Mouse (Mus musculus) forebrain, embryonic 11.5 days (tissue): ENCODE data around the gene Tbx10. TPM values are rescaled to one million over a fixed set of nuclear protein-coding genes. Genes with fewer than 3 reads are reported as not detected.
"Not testable (repeated sequence)": the region's sequence is repeated elsewhere in the genome, so short reads cannot be mapped to it uniquely, and the experiment has no call there.

Experiments used
- ATAC-seq: fragments of 200-750 bp; cut with Nextera tagmentation; replicated peaks from 2 replicates; pipeline ENCODE4 v1.8.0; 2017; ENCODE audit warnings: moderate TSS enrichment; ENCODE audit not compliant: low FRiP score
- DNase-seq: peaks from one replicate; pipeline ENCODE4 v3.0.0-alpha.2; 2017; ENCODE audit warnings: low spot score
- H3K27ac ChIP-seq: fragments of 300-500 bp; sonication (generic); 2 replicates; pipeline ENCODE4 v1.5.1; 2014; ENCODE audit warnings: low read depth, low read length
- H3K27me3 ChIP-seq: fragments of 300-500 bp; sonication (generic); 2 replicates; pipeline ENCODE4 v1.6.1; 2014; ENCODE audit warnings: mild to moderate bottlenecking, low read length, mixed read lengths; ENCODE audit not compliant: control insufficient read depth, insufficient read depth
- H3K36me3 ChIP-seq: fragments of 300-500 bp; sonication (generic); 2 replicates; pipeline ENCODE4 v1.6.1; 2014; ENCODE audit warnings: mild to moderate bottlenecking, low read length, moderate library complexity, mixed read lengths; ENCODE audit not compliant: control insufficient read depth, insufficient read depth
- H3K4me1 ChIP-seq: fragments of 300-500 bp; sonication (generic); replicated peaks from 2 replicates; pipeline ENCODE4 v1.6.1; 2014; ENCODE audit warnings: low read length, mixed read lengths; ENCODE audit not compliant: control insufficient read depth, insufficient read depth
- H3K4me2 ChIP-seq: fragments of 300-500 bp; sonication (generic); 2 replicates; pipeline ENCODE4 v1.6.1; 2014; ENCODE audit warnings: low read depth, mild to moderate bottlenecking, low read length, moderate library complexity, mixed read lengths; ENCODE audit not compliant: severe bottlenecking
- H3K4me3 ChIP-seq: fragments of 300-500 bp; sonication (generic); 2 replicates; pipeline ENCODE4 v1.5.1; 2014; ENCODE audit warnings: low read depth, low read length
- H3K9ac ChIP-seq: fragments of 300-500 bp; sonication (generic); 2 replicates; pipeline ENCODE4 v1.6.1; 2014; ENCODE audit warnings: low read length
- H3K9me3 ChIP-seq: fragments of 300-500 bp; sonication (generic); 2 replicates; pipeline ENCODE4 v1.6.1; 2016; ENCODE audit warnings: low read length, mixed read lengths; ENCODE audit not compliant: control insufficient read depth
- WGBS: fragments of 180-500 bp; shearing (Covaris S2); extraction: QIAGEN DNeasy Blood & Tissue Kit; methylation state at CpG from one replicate; pipeline ENCODE4 v1.1.7; 2014; 5-methylcytosine and 5-hydroxymethylcytosine counted together
- polyA plus RNA-seq: library from polyadenylated mRNA; unstranded; fragments of >200 nt; fragmentation: Nextera tagmentation; extraction: Ambion mirVana; gene quantifications from 2 replicates; pipeline ENCODE4 v1.2.1, GENCODE M21; 2014

Gene Tbx10
- polyA plus RNA-seq, 1 experiment from 2014 or later = not detected

DNA sequence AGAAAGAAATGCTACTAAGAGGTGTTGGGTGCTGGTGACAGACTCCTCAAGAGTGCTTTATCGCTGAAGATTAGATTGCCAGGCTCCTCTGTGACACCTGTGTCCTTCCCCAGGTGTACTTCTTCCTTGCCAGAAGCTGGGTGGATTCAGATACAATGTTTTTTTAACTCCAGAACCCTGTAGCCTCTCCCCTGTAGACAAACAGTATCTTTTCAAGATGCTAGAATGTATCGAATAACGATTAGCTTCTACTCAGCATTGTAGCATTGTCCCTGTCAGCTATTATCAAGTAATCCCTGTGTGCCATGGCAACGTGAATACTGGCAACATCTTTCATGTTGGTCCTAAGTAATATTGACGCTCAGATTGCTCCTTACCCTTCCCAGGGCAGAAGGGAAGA, 41.2 kb downstream of the Tbx10 start:
- Histone ChIP-seq H3K27me3 (no peaks in the 10 kb centered on the region), H3K9me3 (no peaks in the 10 kb centered on the region), H3K4me2 (no peak overlapping the region), H3K4me3 (no peak overlapping the region), H3K27ac (no peak overlapping the region), H3K9ac (no peak overlapping the region), H3K4me1 (peaks cover 5% of the 10 kb centered on the region), H3K36me3 (no peaks in the 10 kb centered on the region; the same call in 1 of the 2 replicates)
- WGBS = 68% methylated on average over 5 of the region's 5 CpGs
- ATAC-seq = no peak
- no peak for DNase-seq

GRCm38 (mm10) chr19:4036327-4037045, 43.9 kb downstream of the Tbx10 start:
- no peaks in the 10 kb centered on the region; the same call in 1 of the 2 replicates for H3K36me3 ChIP-seq
- no peak overlapping the region for H3K4me2 ChIP-seq
- H3K27ac ChIP-seq = no peak overlapping the region

GRCm38 (mm10) chr19:4037154-4037787, 44.7 kb downstream of the Tbx10 start:
- ATAC-seq = peak; percentile 42; the same call in 1 of the 2 replicates
- 28% methylated on average over 7 of the region's 8 CpGs for WGBS
- H3K4me2 ChIP-seq = peak overlapping the region; percentile 72

More at GRCm38 (mm10) chr19:4036327-4037045, 43.9 kb downstream of the Tbx10 start:
- Histone ChIP-seq H3K27me3 (no peaks in the 10 kb centered on the region), H3K9me3 (no peaks in the 10 kb centered on the region), H3K4me1 (peaks cover 5% of the 10 kb centered on the region), H3K4me3 (no peak overlapping the region), H3K9ac (no peak overlapping the region)
- ATAC-seq (no peak), DNase-seq (no peak)
- 86% methylated on average over 12 of the region's 12 CpGs for WGBS

GRCm38 (mm10) chr19:4037788-4038232, 45.3 kb downstream of the Tbx10 start, which contains the start of gene Gstp1:
Gene Gstp1, minus strand, starts transcription at chr19:4037985.
- H3K9ac ChIP-seq = peak within 1 kb of the TSS; percentile 81
- no peak within 1 kb of the TSS for H3K27ac ChIP-seq
- peak within 1 kb of the TSS; percentile 59 for H3K4me3 ChIP-seq
- H3K4me1 ChIP-seq = peaks cover 5% of the 10 kb centered on the region
- no peaks in the 10 kb centered on the region for H3K27me3 ChIP-seq
- ATAC-seq (peak; percentile 85), DNase-seq (peak; percentile 88)
- WGBS = under 1% methylated on average over 26 of the region's 26 CpGs
- H3K36me3 ChIP-seq = no peaks in the 10 kb centered on the region; the same call in 1 of the 2 replicates
- no peaks in the 10 kb centered on the region for H3K9me3 ChIP-seq
- peak within 1 kb of the TSS; percentile 72 for H3K4me2 ChIP-seq

More at GRCm38 (mm10) chr19:4037154-4037787, 44.7 kb downstream of the Tbx10 start:
- not testable (repeated sequence) for DNase-seq, H3K4me1 ChIP-seq, H3K36me3 ChIP-seq, H3K27ac ChIP-seq, H3K27me3 ChIP-seq, H3K9me3 ChIP-seq
- peak overlapping the region; percentile 59 for H3K4me3 ChIP-seq
- H3K9ac ChIP-seq = peak overlapping the region; percentile 81

- H3K27ac ChIP-seq, H3K4me1 ChIP-seq, H3K4me3 ChIP-seq, H3K9ac ChIP-seq, ATAC-seq, H3K4me2 ChIP-seq, H3K27me3 ChIP-seq, H3K36me3 ChIP-seq, DNase-seq, H3K9me3 ChIP-seq: not testable (repeated sequence)
- 86% methylated on average over 5 of the region's 5 CpGs for WGBS
These were observed 48.4 kb downstream of the Tbx10 start for GRCm38 (mm10) chr19:4040941-4041340.

- H3K4me2 ChIP-seq = not testable (repeated sequence)
- WGBS = 88% methylated on average over 3 of the region's 4 CpGs
These were observed 48.9 kb downstream of the Tbx10 start for GRCm38 (mm10) chr19:4041500-4041899.

DNA sequence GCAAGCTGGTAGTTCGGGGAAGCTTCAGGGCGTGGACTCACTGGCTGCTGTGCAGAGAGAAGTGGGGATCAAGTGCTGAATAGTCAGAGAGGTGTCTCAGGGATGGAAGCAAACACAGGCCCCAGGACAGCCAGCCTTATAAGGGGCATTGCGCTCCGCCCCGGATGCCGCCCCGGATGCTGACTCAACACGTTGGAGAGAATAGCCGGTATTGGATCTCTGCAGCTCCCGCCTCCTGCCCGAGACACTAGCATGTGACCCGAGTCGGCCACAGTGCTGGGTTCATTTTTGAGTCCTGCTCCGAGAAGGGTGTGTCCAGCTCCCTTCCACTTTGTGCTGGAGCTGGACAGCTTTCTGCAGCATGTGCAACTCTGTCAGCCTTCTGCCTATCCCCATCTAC, 49.6 kb downstream of the Tbx10 start:
- Histone ChIP-seq H3K4me1 (peaks cover 5% of the 10 kb centered on the region), H3K27ac (no peak overlapping the region), H3K9me3 (no peaks in the 10 kb centered on the region), H3K4me3 (no peak overlapping the region), H3K36me3 (no peaks in the 10 kb centered on the region), H3K9ac (no peak overlapping the region), H3K27me3 (no peaks in the 10 kb centered on the region), H3K4me2 (no peak overlapping the region)
- no peak for DNase-seq
- WGBS = 78% methylated on average over 14 of the region's 14 CpGs
- no peak for ATAC-seq

More at GRCm38 (mm10) chr19:4041500-4041899, 48.9 kb downstream of the Tbx10 start:
- H3K36me3 ChIP-seq, DNase-seq, H3K9ac ChIP-seq, H3K4me1 ChIP-seq, H3K4me3 ChIP-seq, ATAC-seq, H3K27me3 ChIP-seq, H3K9me3 ChIP-seq, H3K27ac ChIP-seq: not testable (repeated sequence)

- H3K27me3 ChIP-seq, H3K27ac ChIP-seq, ATAC-seq, H3K36me3 ChIP-seq, H3K9ac ChIP-seq, DNase-seq, H3K4me2 ChIP-seq, H3K9me3 ChIP-seq, H3K4me1 ChIP-seq, H3K4me3 ChIP-seq: not testable (repeated sequence)
- WGBS = 89% methylated on average over 5 of the region's 5 CpGs
These were observed 51.6 kb downstream of the Tbx10 start for GRCm38 (mm10) chr19:4044109-4044508.
